Mouse (Mus musculus): ENCODE results near the gene Plscr2. TPM values are rescaled to one million over a fixed set of nuclear protein-coding genes. Genes with fewer than 3 reads are reported as not detected.

The Plscr2 gene
- total RNA-seq (2017) = 0.78 TPM in 1 of 2 replicates, not detected in the other

- ATAC-seq (replicated peaks; ENCODE audit: low read depth, poor library complexity, severe bottlenecking) = no peak
Observed at GRCm38 (mm10) chr9:92275486-92276207, at the start of gene Plscr2. Gene Plscr2, plus strand, starts transcription at chr9:92275602.

GRCm38 (mm10) chr9:92226127-92226655 lies 49.2 kb upstream of the Plscr2 start:
- peak; percentile 38 for ATAC-seq (replicated peaks; ENCODE audit: low read depth, poor library complexity, severe bottlenecking)

- ATAC-seq (replicated peaks; ENCODE audit: low read depth, poor library complexity, severe bottlenecking) = peak; percentile 79
Observed at GRCm38 (mm10) chr9:92226795-92227194, 48.6 kb upstream of the Plscr2 start.

GRCm38 (mm10) chr9:92228867-92229832 lies 46.3 kb upstream of the Plscr2 start:
- ATAC-seq (replicated peaks; ENCODE audit: low read depth, poor library complexity, severe bottlenecking) = no peak

GRCm38 (mm10) chr9:92229833-92230205 lies 45.6 kb upstream of the Plscr2 start:
- ATAC-seq (replicated peaks; ENCODE audit: low read depth, poor library complexity, severe bottlenecking) = no peak

GRCm38 (mm10) chr9:92234901-92235458 lies 40.4 kb upstream of the Plscr2 start:
- ATAC-seq (replicated peaks; ENCODE audit: low read depth, poor library complexity, severe bottlenecking) = no peak

GRCm38 (mm10) chr9:92248773-92249446 lies 26.5 kb upstream of the Plscr2 start:
- ATAC-seq (replicated peaks; ENCODE audit: low read depth, poor library complexity, severe bottlenecking) = no peak

- ATAC-seq (replicated peaks; ENCODE audit: low read depth, poor library complexity, severe bottlenecking) = no peak
Observed at GRCm38 (mm10) chr9:92249447-92249852, 26.0 kb upstream of the Plscr2 start, which contains the start of gene Plscr1. Gene Plscr1, plus strand, starts transcription at chr9:92249750.

GRCm38 (mm10) chr9:92249987-92250772 lies 25.2 kb upstream of the Plscr2 start:
- ATAC-seq (replicated peaks; ENCODE audit: low read depth, poor library complexity, severe bottlenecking) = peak; percentile 83

GRCm38 (mm10) chr9:92252718-92253117 lies 22.7 kb upstream of the Plscr2 start:
- ATAC-seq (replicated peaks; ENCODE audit: low read depth, poor library complexity, severe bottlenecking) = no peak

GRCm38 (mm10) chr9:92253585-92254321 lies 21.6 kb upstream of the Plscr2 start:
- ATAC-seq (replicated peaks; ENCODE audit: low read depth, poor library complexity, severe bottlenecking) = no peak

GRCm38 (mm10) chr9:92260481-92261159 lies 14.8 kb upstream of the Plscr2 start:
- ATAC-seq (replicated peaks; ENCODE audit: low read depth, poor library complexity, severe bottlenecking) = no peak

- ATAC-seq (replicated peaks; ENCODE audit: low read depth, poor library complexity, severe bottlenecking) = peak; percentile 40
Observed at GRCm38 (mm10) chr9:92265719-92266118, 9.7 kb upstream of the Plscr2 start.

- no peak for ATAC-seq (replicated peaks; ENCODE audit: low read depth, poor library complexity, severe bottlenecking)
Observed at GRCm38 (mm10) chr9:92266558-92267171, 8.7 kb upstream of the Plscr2 start.

- ATAC-seq (replicated peaks; ENCODE audit: low read depth, poor library complexity, severe bottlenecking) = no peak
Observed at GRCm38 (mm10) chr9:92267732-92268131, 7.7 kb upstream of the Plscr2 start.

- peak; percentile 53 for ATAC-seq (replicated peaks; ENCODE audit: low read depth, poor library complexity, severe bottlenecking)
Observed at GRCm38 (mm10) chr9:92269829-92270404, 5.5 kb upstream of the Plscr2 start.

- no peak for ATAC-seq (replicated peaks; ENCODE audit: low read depth, poor library complexity, severe bottlenecking)
Observed at GRCm38 (mm10) chr9:92270927-92271326, 4.5 kb upstream of the Plscr2 start.

All from common myeloid progenitor, adult 5-6 weeks (primary cell).